Mouse (Mus musculus) thymus, postnatal 0 days (tissue): Measurements from ENCODE around the gene Hba-x. TPM values are rescaled to one million over a fixed set of nuclear protein-coding genes. Genes with fewer than 3 reads are reported as not detected.

Source experiments
- DNase-seq: peaks from one replicate; pipeline ENCODE4 v3.0.0-alpha.2; 2015; ENCODE audit warnings: low spot score
- polyA plus RNA-seq: library from polyadenylated mRNA; unstranded; fragments of >200 nt; fragmentation: Nextera tagmentation; extraction: Ambion mirVana; gene quantifications from 2 replicates; pipeline ENCODE4 v1.2.1, GENCODE M21; 2015

Hba-x gene
- 1.9 and 2.2 TPM in 2 replicates for polyA plus RNA-seq

- DNase-seq, result no peak
These were observed at the start of gene Hba-x for GRCm38 (mm10) chr11:32276347-32276746. Gene Hba-x, plus strand, starts transcription at chr11:32276400.

- DNase-seq, result no peak
These were observed 49.2 kb upstream of the Hba-x start for GRCm38 (mm10) chr11:32227041-32227440.

- no peak for DNase-seq
These were observed 48.6 kb upstream of the Hba-x start for GRCm38 (mm10) chr11:32227555-32227954.

GRCm38 (mm10) chr11:32228292-32228845 lies 47.8 kb upstream of the Hba-x start:
- DNase-seq, result no peak

GRCm38 (mm10) chr11:32230220-32230619 lies 46.0 kb upstream of the Hba-x start:
- DNase-seq, result no peak

GRCm38 (mm10) chr11:32231125-32231524 lies 45.1 kb upstream of the Hba-x start:
- no peak for DNase-seq

- no peak for DNase-seq
These were observed 43.4 kb upstream of the Hba-x start for GRCm38 (mm10) chr11:32232848-32233247.

GRCm38 (mm10) chr11:32233895-32234294 lies 42.3 kb upstream of the Hba-x start:
- no peak for DNase-seq

- DNase-seq, result no peak
These were observed 41.2 kb upstream of the Hba-x start for GRCm38 (mm10) chr11:32234816-32235485.

GRCm38 (mm10) chr11:32235646-32236045 lies 40.6 kb upstream of the Hba-x start:
- no peak for DNase-seq

GRCm38 (mm10) chr11:32236132-32236531 lies 40.1 kb upstream of the Hba-x start:
- DNase-seq, result no peak

GRCm38 (mm10) chr11:32236712-32237410 lies 39.3 kb upstream of the Hba-x start:
- DNase-seq, result peak; percentile 35

- no peak for DNase-seq
These were observed 38.8 kb upstream of the Hba-x start for GRCm38 (mm10) chr11:32237411-32237795.

GRCm38 (mm10) chr11:32238093-32238860 lies 37.9 kb upstream of the Hba-x start:
- peak; percentile 74 for DNase-seq

- DNase-seq, result no peak
These were observed 34.8 kb upstream of the Hba-x start for GRCm38 (mm10) chr11:32241391-32241790.

- DNase-seq, result no peak
These were observed 34.0 kb upstream of the Hba-x start for GRCm38 (mm10) chr11:32242209-32242608.

GRCm38 (mm10) chr11:32243205-32243955 lies 32.8 kb upstream of the Hba-x start:
- no peak for DNase-seq

GRCm38 (mm10) chr11:32244064-32244463 lies 32.1 kb upstream of the Hba-x start:
- DNase-seq, result no peak

GRCm38 (mm10) chr11:32244617-32245016 lies 31.6 kb upstream of the Hba-x start:
- DNase-seq, result no peak

- DNase-seq, result no peak
These were observed 30.6 kb upstream of the Hba-x start for GRCm38 (mm10) chr11:32245614-32246013.

GRCm38 (mm10) chr11:32247068-32247467 lies 29.1 kb upstream of the Hba-x start:
- peak; percentile 26 for DNase-seq
